Mouse (Mus musculus): ENCODE results near the gene Hus1b. TPM values are rescaled to one million over a fixed set of nuclear protein-coding genes. Genes with fewer than 3 reads are reported as not detected.

Gene Hus1b
- total RNA-seq (2021) = under 1 TPM in 1 of 2 experiments, not detected in 1; 0.25 TPM

- DNase-seq = no peak
- intact Hi-C loops (cut with DNase I) = no loop called here
Measured at GRCm38 (mm10) chr13:30947540-30947939, at the start of gene Hus1b. Gene Hus1b, minus strand, starts transcription at chr13:30947759.

DNA sequence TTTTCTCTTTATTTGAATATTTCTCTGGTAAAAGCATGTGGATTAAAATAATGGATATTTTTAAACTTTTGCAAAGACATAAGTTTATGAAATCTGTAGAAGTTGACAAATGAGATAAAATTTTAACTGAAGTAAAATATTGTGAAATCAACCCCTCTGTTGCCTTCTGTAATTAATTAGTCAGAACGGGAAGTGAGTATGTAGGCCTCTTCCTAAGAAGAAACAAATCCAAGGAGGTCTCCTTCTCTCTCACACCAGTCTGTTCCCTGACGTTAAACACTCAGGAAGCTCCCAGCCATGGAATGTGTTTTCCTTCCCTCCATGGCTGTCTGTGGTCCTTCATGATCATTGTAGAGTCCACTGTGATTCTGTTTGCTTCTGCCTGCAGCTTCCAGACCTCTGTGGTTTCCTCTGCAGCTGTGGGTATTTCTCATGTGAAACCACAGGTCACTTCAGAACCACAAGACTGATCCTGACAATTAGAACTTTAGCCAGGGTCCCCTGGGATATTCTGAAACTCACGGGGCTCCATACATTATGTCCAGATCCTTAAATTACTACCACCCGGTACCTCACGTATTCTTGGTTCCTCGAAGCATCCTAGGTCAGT is 46.8 kb upstream of the Hus1b start:
- intact Hi-C loops (cut with DNase I) = loop anchor here (5.0 kb wide), 1 partner anchor 623 kb away; no protein-coding TSS in a partner anchor
- DNase-seq = no peak

DNA sequence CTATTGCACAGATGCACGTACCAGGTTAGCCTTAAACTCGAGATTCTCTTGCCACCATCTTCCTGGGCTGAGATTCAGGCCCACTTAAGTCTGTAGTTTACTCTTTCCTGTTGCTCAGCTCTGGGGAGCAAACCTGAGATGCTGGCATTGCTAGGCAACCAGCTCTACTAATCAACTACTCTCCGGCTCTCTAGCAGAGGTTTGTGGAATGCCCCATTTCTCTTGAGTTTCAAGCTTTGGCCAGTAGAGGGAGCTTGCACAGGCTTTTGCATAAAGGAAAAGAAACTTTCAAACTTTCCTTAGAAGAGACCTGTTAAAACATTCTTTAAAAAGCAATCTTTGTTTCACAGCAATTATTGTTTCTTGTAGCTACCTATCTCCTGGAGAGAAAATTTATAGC is 46.3 kb upstream of the Hus1b start:
- DNase-seq = peak; percentile 24 to 51

DNA sequence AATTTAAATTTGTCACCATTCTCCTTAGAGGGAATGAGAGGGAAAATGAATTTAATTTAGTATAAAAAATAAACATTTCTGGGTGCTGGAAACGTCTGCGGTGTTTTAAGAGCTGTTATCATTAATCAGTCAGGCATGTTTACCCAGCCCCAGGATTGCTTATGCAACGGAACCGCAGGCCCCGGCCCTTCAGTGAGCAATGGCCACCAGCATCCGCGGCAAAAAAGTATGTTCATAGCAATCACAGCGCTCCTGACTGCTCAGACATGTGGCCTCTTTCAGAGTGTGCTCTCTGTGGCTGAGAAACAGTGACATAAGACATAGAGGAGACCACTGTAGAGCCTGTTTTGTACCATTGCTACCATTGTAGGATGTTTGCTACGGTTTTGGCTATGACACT is 42.7 kb upstream of the Hus1b start:
- DNase-seq = no peak
- intact Hi-C loops (cut with DNase I) = loop anchor here (5.0 kb wide), 1 partner anchor 627 kb away; no protein-coding TSS in a partner anchor

More for the DNA sequence above, 46.3 kb upstream of the Hus1b start:
- intact Hi-C loops (cut with DNase I) = loop anchor here (5.0 kb wide), 1 partner anchor 623 kb away; no protein-coding TSS in a partner anchor

- intact Hi-C loops (cut with DNase I) = loop anchor here (5.0 to 10.0 kb wide), 3 partner anchors 325 to 628 kb away; partner anchors contain the start of gene Uqcrfs1
- DNase-seq = no peak
Measured at GRCm38 (mm10) chr13:30989710-30990109, 42.2 kb upstream of the Hus1b start.

- no peak for DNase-seq
- intact Hi-C loops (cut with DNase I) = loop anchor here (10.0 kb wide), 2 partner anchors 323 to 443 kb away; partner anchors contain the start of gene Uqcrfs1
Measured at GRCm38 (mm10) chr13:30987686-30988085, 40.1 kb upstream of the Hus1b start.

DNA sequence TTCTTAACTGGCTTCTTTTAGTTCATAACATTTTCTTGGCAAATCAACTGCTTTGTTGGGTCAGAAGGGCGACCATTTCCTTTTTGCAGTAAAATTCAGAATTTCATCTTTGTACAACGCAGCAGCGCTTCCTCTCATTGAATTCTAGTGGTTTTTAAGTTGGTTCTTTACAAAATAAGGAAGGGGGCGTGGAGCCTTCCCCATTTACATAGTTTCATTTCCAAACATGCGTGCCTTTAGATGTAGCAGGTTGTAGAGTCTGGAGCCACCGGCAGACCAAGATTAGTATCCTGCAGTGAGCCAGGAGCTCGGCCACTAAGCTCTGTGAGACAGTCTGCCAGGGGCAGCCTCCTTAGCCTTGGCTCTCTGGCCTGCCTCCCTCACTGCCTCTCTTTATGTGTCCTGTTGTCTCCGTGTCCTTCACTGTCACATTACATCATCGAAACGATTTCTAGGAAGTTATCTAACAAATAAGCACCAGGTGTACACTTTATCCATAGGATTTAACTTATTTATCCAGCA is 39.4 kb upstream of the Hus1b start:
- no peak for DNase-seq
- intact Hi-C loops (cut with DNase I) = loop anchor here (10.0 kb wide), 2 partner anchors 322 to 442 kb away; partner anchors contain the start of gene Uqcrfs1

GRCm38 (mm10) chr13:30985598-30986466 is 38.3 kb upstream of the Hus1b start:
- DNase-seq = peak; percentile 62 to 65
- intact Hi-C loops (cut with DNase I) = loop anchor here (10.0 kb wide), 2 partner anchors 321 to 441 kb away; partner anchors contain the start of gene Uqcrfs1

GRCm38 (mm10) chr13:30985275-30985597 is 37.7 kb upstream of the Hus1b start:
- no peak for DNase-seq
- intact Hi-C loops (cut with DNase I) = loop anchor here (10.0 kb wide), 2 partner anchors 320 to 440 kb away; partner anchors contain the start of gene Uqcrfs1

DNA sequence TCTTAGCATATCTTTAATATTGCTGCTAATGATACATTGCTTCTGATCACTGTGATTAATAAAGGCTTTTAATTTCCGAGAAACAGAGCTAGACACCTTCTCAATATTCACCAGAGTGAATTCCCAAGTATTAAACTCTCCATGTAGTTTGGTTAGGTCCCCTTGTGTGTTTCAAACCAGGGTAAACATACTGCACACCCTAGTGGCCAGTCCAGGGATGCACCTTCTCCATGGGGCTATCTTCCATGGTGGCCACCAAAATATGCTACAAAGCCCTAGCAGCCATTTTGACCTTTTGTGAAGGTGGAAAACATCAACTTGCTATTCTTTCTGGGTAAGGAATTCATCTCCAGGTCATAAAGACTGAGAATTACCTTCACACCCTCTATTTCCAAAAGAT is 34.1 kb upstream of the Hus1b start:
- intact Hi-C loops (cut with DNase I) = loop anchor here (2.0 to 10.0 kb wide), 4 partner anchors 93 to 437 kb away; partner anchors contain the start of gene Uqcrfs1

GRCm38 (mm10) chr13:30978224-30978623 is 30.7 kb upstream of the Hus1b start:
- no peak for DNase-seq
- intact Hi-C loops (cut with DNase I) = no loop called here

More for the DNA sequence above, 34.1 kb upstream of the Hus1b start:
- DNase-seq = peak; percentile 34 to 62

DNA sequence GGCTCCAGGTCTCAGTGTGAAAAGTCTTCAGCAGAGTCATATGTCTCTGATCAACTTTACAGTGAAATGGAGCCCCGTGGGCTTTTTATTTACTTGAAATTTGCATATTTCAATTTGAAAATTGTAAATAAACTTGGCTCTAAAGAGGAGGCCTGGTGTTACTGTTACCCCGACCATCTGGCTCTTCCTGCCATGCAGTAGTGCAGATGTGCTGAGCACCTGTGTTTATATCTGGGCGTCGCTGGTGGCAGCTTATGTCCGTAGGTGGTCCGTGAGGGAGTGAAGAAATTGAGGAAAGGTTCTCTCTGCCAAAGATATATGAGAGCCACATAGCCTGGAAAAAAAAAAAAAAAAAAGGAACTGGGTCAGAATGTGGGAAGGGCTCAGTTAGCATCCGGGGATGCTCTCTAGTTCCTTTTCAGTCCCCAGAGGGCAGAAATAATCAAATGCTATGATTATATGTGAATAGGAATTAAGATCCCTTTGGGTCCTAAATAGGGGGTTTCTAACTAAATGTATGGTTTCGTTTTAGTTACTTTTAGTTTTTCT is 29.1 kb upstream of the Hus1b start:
- intact Hi-C loops (cut with DNase I) = no loop called here

DNA sequence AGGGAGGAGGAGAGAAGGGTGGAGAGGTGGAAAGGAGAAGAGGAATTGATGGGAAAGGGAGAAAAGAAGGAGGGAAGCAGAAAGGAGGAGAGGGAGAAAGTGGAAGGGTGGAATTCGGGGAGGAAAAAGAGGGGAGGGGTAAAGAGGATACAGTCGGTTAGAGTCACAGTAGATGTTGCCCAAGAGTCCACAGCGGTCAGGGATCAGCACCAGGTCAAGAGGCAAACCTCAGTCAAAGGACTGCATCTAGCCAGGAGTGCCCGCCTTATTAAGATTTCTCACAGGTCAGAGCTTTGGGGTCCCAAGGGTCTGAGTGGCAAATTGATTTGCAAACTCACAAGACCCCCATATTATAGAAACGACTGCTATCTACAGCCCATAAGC is 26.7 kb upstream of the Hus1b start:
- no peak for DNase-seq
- intact Hi-C loops (cut with DNase I) = no loop called here

More for the DNA sequence above, 29.1 kb upstream of the Hus1b start:
- DNase-seq = no peak

GRCm38 (mm10) chr13:30973501-30974246 is 26.1 kb upstream of the Hus1b start, which contains the start of the genes Exoc2 and Gm5447:
Gene Exoc2, minus strand, starts transcription at chr13:30974093.
Gene Gm5447, plus strand, starts transcription at chr13:30974204.
- peak; percentile 87 for DNase-seq
- intact Hi-C loops (cut with DNase I) = no loop called here

- intact Hi-C loops (cut with DNase I) = no loop called here
- DNase-seq = no peak
Measured at GRCm38 (mm10) chr13:30972102-30972501, 24.5 kb upstream of the Hus1b start.

GRCm38 (mm10) chr13:30971047-30971446 is 23.5 kb upstream of the Hus1b start:
- intact Hi-C loops (cut with DNase I) = no loop called here
- no peak for DNase-seq

GRCm38 (mm10) chr13:30968311-30968710 is 20.8 kb upstream of the Hus1b start:
- DNase-seq = peak in 1 of 2 experiments; percentile 26
- intact Hi-C loops (cut with DNase I) = no loop called here

DNA sequence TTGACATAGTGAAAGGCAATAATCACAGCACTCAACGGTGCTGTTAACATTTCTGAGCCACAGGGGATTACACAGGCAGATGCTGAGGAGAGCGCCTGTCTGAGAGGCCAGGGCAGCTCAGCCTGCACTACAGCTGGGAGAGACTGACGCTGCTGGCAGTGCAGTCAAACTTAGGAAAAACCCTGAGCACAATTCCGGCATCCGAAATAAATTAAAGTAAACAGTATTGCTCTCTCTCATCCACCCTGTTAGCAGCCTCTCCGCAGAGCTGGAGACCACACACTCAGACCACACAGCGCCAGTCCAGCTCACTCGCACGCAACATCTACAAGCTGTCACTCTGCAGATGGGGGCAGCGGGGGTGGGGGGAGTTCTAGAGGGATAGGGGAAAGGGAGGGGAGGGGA is 18.9 kb upstream of the Hus1b start:
- DNase-seq = no peak
- intact Hi-C loops (cut with DNase I) = no loop called here

DNA sequence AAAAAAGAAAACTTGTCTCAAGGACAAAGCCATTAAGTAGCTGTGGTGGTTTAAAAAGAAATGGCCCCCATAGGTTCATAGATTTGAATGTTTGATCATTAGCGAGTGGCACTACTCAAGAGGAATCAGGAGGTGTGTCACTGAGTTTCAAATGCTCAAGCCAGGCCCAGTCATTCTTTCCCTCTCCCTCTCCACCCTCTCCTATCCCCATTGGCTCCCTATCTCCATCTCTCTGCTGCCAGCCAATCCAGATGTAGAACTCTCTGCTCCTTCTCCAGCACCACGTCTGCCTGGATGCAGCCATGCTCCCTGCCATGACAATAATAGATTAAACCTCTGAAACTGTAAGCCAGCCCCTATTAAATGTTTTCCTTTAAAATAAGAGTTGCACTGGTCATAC is 14.4 kb upstream of the Hus1b start:
- DNase-seq = no peak
- intact Hi-C loops (cut with DNase I) = no loop called here

GRCm38 (mm10) chr13:30960714-30961113 is 13.2 kb upstream of the Hus1b start:
- no peak for DNase-seq
- intact Hi-C loops (cut with DNase I) = no loop called here

Measured in heart, postnatal 36 days (tissue).